Mouse (Mus musculus): Measurements from ENCODE around the gene 1700019A02Rik. TPM values are rescaled to one million over a fixed set of nuclear protein-coding genes. Genes with fewer than 3 reads are reported as not detected.

Gene 1700019A02Rik
- not detected in 2 replicates for polyA plus RNA-seq (2012; rRNA removed)

DNA sequence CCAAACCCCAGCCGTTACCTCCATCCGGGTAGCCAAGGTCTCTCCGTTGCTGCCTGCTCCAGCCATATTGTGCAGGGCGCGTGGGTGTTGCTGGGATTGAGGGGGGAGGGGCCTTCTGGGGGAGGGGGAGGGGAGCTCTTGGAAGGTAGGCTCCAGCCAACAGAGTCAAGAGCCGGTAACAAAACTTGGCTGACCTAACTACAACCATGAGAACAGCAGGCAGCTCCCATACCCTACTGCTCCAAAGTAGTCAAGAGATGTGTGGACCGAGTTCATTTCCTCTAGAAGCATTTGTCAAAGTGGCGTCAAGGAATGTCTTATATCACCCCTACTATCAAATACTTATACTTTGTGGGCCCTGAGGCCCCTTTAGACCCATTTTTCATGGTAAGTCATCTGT is at the start of gene 1700019A02Rik:
Gene 1700019A02Rik, minus strand, starts transcription at position 101 of the 400 bp plus-strand sequence.
- DNase-seq (ENCODE audit: low read depth): no peak

DNA sequence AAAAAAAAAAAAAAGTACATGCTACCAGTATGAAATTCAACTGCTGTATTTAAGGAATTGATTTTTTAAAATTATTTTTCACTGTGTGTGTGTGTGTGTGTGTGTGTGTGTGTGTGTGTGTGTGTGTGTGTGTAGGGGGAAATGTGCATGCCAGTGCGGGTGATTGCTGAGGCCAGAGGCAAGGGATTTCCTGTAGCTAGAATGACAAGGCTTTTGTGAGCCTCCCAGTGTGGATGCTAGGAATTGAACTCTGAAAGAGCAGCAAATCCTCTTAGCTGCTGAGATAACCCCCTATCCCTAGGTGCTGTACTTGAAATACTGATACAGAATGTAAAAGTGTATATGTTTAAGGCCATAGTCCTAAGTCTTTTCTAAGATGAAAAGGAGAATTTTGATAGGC is 38.6 kb upstream of the 1700019A02Rik start:
- no peak for DNase-seq (ENCODE audit: low read depth)

GRCm38 (mm10) chr1:53225616-53226015 is 38.2 kb upstream of the 1700019A02Rik start:
- DNase-seq (ENCODE audit: low read depth): no peak

GRCm38 (mm10) chr1:53224775-53225174 is 37.3 kb upstream of the 1700019A02Rik start:
- DNase-seq (ENCODE audit: low read depth): no peak

- no peak for DNase-seq (ENCODE audit: low read depth)
Observed at GRCm38 (mm10) chr1:53210136-53210535, 22.7 kb upstream of the 1700019A02Rik start.

DNA sequence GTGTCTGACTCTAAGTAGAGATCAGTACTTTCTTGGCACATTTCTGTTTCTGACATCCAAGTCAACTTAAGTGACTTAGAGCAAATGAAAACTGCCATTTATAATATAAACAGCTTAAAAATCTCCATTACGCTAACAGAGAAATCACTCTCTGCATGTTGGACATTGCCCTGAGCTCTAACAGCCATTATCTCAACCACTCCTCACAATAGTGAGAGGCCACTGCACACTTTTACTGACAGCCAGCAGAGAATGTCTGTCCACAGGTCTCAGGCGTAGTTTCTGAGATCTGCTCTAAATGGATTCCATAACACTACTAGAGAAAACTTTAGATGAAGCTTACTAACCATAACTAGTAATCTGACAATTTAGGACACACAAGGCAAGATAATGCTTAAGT is 16.5 kb upstream of the 1700019A02Rik start:
- no peak for DNase-seq (ENCODE audit: low read depth)

GRCm38 (mm10) chr1:53201630-53202199 is 14.3 kb upstream of the 1700019A02Rik start:
- DNase-seq (ENCODE audit: low read depth): no peak

GRCm38 (mm10) chr1:53194536-53194935 is 7.1 kb upstream of the 1700019A02Rik start:
- no peak for DNase-seq (ENCODE audit: low read depth)

DNA sequence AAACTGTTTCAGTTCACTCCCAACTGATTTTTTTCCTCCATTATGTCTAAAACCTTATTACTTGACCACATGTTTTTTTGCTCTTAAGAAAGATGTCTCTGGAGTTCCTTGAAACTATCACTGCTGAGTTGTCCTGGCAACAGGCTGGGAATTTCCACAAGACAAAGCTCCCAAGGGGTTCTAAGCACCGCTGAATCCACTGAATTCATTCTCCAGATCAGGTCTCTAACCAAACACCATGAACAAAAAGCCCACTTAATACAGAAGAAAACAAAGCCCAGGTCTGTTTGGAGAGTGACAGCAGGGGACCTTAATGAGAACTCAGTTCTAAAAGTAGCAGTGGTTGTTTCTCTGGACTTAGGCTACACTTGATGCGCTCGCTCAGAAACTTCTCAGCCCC is 3.8 kb upstream of the 1700019A02Rik start:
- no peak for DNase-seq (ENCODE audit: low read depth)

GRCm38 (mm10) chr1:53189620-53190019 is 2.2 kb upstream of the 1700019A02Rik start:
- DNase-seq (ENCODE audit: low read depth): no peak

- DNase-seq (ENCODE audit: low read depth): no peak
Observed at GRCm38 (mm10) chr1:53186301-53186700, 1.1 kb downstream of the 1700019A02Rik start.

DNA sequence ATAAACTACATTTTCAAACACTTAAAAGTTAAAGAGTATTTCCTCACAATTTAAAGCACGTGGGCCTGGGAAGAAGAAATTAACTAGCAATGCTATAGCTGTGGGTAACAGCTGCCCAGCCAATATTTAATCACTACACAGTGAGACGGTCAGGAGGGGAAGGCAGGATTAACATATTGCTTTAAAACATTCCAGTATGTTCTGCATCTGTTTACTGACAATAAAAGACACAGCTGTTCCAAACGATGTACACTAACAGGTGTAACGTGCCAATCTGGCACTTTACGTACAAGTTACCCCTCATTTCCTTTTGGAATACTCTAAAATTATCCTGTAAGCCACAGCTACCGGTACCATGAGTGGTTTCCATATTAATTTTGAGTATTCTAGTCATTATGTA is 29.7 kb downstream of the 1700019A02Rik start:
- DNase-seq (ENCODE audit: low read depth): no peak

DNA sequence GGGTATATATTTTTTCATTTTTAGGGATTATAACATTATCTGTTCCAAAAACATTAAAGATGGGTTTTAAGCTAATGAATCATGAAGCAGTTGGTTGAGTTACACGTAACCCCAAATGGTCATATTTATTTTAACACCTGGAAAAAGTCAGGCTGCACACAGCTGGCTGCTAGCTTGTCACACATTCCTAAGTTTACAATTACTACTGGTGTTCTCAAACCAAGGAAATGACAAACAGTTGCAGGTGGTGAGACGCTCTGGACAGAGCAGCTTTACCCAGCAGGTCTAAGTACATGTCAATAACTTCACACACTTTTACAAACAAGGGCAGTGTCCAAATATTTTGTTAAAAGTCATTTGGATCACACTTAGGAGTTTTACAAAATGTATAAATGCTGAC is 64.4 kb downstream of the 1700019A02Rik start:
- DNase-seq (ENCODE audit: low read depth): no peak

GRCm38 (mm10) chr1:53110561-53110960 is 76.9 kb downstream of the 1700019A02Rik start:
- no peak for DNase-seq (ENCODE audit: low read depth)

Other genes starting within 250 kb of the 1700019A02Rik start
- 6.0 and 6.5 TPM in 2 replicates for gene 1700019D03Rik, start 167.5 kb downstream of the 1700019A02Rik start, polyA plus RNA-seq (2012; rRNA removed)
- gene Mstn, start 126.0 kb downstream of the 1700019A02Rik start, polyA plus RNA-seq (2012; rRNA removed): 0.12 TPM in 1 of 2 replicates, not detected in the other
- gene Pms1, start 109.4 kb upstream of the 1700019A02Rik start, polyA plus RNA-seq (2012; rRNA removed): 1.0 and 1.1 TPM in 2 replicates
- gene Ormdl1, start 109.5 kb upstream of the 1700019A02Rik start, polyA plus RNA-seq (2012; rRNA removed): 11.6 and 13.4 TPM in 2 replicates
- gene Gm28778, start 109.5 kb upstream of the 1700019A02Rik start, polyA plus RNA-seq (2012; rRNA removed): 8.8 and 16.7 TPM in 2 replicates
- gene Osgepl1, start 126.0 kb upstream of the 1700019A02Rik start, polyA plus RNA-seq (2012; rRNA removed): 6.5 and 8.1 TPM in 2 replicates
- gene Asdurf, start 165.0 kb upstream of the 1700019A02Rik start, polyA plus RNA-seq (2012; rRNA removed): not detected in 2 replicates
- not detected in 2 replicates for gene Gm28551, start 165.0 kb upstream of the 1700019A02Rik start, polyA plus RNA-seq (2012; rRNA removed)
- 11.2 and 12.4 TPM in 2 replicates for gene Asnsd1, start 165.1 kb upstream of the 1700019A02Rik start, polyA plus RNA-seq (2012; rRNA removed)